Comparison of ENCODE assay signal across 8 mouse cellular contexts in genomic region chr3:89183959-89184315, GRCm38 (mm10). TPM values are rescaled to one million over a fixed set of nuclear protein-coding genes. Genes with fewer than 3 reads are reported as not detected.
DNase-seq lines count a peak whose midpoint lies in the region; ATAC-seq and TF ChIP-seq lines count a peak whose summit lies in the region.

No protein-coding gene starts in this region.

- H3K4me2 ChIP-seq in heart, postnatal 0 days (ENCODE audit: low read depth, low read length) = peak overlapping the region; percentile 96
- H3K4me2 ChIP-seq in midbrain, embryonic 13.5 days (replicated peaks) = peak overlapping the region; percentile 98

- no peak for DNase-seq in left cerebral cortex, adult 2 months (ENCODE audit: extremely low spot score in 1 of 2, low spot score in 2 of 2)
- DNase-seq in left cerebral cortex, adult 9 months (ENCODE audit: low spot score in 2 of 2) = no peak
- DNase-seq in embryonic facial prominence, embryonic 10.5 days (ENCODE audit: low spot score) = no peak
- no peak for DNase-seq in heart, postnatal 0 days (ENCODE audit: low spot score)
- DNase-seq in Muller cell, postnatal 12 days (ENCODE audit: inconsistent ontology term) = no peak
- DNase-seq in adrenal gland, adult 8-10 months = no peak

- TF ChIP-seq CTCF in left cerebral cortex, adult 2 months (IDR thresholded peaks at IDR 0.05) = no peak
- TF ChIP-seq CTCF in heart, postnatal 0 days (IDR thresholded peaks at IDR 0.05; ENCODE audit: low read depth) = no peak

- H3K9me3 ChIP-seq in embryonic facial prominence, embryonic 10.5 days = no peaks in the 10 kb centered on the region
- no peaks in the 10 kb centered on the region for H3K9me3 ChIP-seq in heart, postnatal 0 days (replicated peaks; ENCODE audit: control insufficient read depth, low read length)
- no peaks in the 10 kb centered on the region for H3K9me3 ChIP-seq in midbrain, embryonic 13.5 days

- peaks cover 58% of the 10 kb centered on the region for H3K4me1 ChIP-seq in embryonic facial prominence, embryonic 10.5 days
- H3K4me1 ChIP-seq in heart, postnatal 0 days (ENCODE audit: control insufficient read depth, insufficient read depth) = peaks cover 8% of the 10 kb centered on the region; the same call in 1 of the 2 replicates
- H3K4me1 ChIP-seq in midbrain, embryonic 13.5 days (replicated peaks) = peaks cover 39% of the 10 kb centered on the region

- peaks cover 21% of the 10 kb centered on the region for H3K27me3 ChIP-seq in embryonic facial prominence, embryonic 10.5 days (replicated peaks; ENCODE audit: low read depth, poor library complexity, severe bottlenecking)
- H3K27me3 ChIP-seq in heart, postnatal 0 days (ENCODE audit: control insufficient read depth, insufficient read depth, low read length) = no peaks in the 10 kb centered on the region
- H3K27me3 ChIP-seq in midbrain, embryonic 13.5 days = peaks cover 5% of the 10 kb centered on the region; the same call in 1 of the 2 replicates

- H3K4me3 ChIP-seq in left cerebral cortex, adult 2 months = peak overlapping the region; percentile 92
- H3K4me3 ChIP-seq in embryonic facial prominence, embryonic 10.5 days = peak overlapping the region; percentile 77
- H3K4me3 ChIP-seq in heart, postnatal 0 days (ENCODE audit: low read depth, low read length) = peak overlapping the region; percentile 56
- peak overlapping the region; percentile 68 for H3K4me3 ChIP-seq in midbrain, embryonic 13.5 days (replicated peaks)

- peak overlapping the region; percentile 59 for H3K9ac ChIP-seq in heart, postnatal 0 days (replicated peaks; ENCODE audit: low read depth, low read length)
- peak overlapping the region; percentile 92 for H3K9ac ChIP-seq in midbrain, embryonic 13.5 days (replicated peaks)

- WGBS in embryonic facial prominence, embryonic 10.5 days = 77% methylated on average over 6 of the region's 6 CpGs
- whole genome bisulfite sequencing in heart, postnatal 0 days = 81% methylated on average over 6 of the region's 6 CpGs
- 86% methylated on average over 6 of the region's 6 CpGs for WGBS in midbrain, embryonic 13.5 days

- peaks cover 61% of the 10 kb centered on the region for H3K36me3 ChIP-seq in embryonic facial prominence, embryonic 10.5 days (replicated peaks)
- peaks cover 32% of the 10 kb centered on the region for H3K36me3 ChIP-seq in heart, postnatal 0 days (replicated peaks; ENCODE audit: control insufficient read depth, insufficient read depth, low read length)
- H3K36me3 ChIP-seq in midbrain, embryonic 13.5 days = peaks cover 59% of the 10 kb centered on the region

- intact Hi-C loops in left cerebral cortex, adult 2 months (cut with DNase I) = no loop called here

- TF ChIP-seq EP300 in heart, postnatal 0 days (IDR thresholded peaks at IDR 0.05; ENCODE audit: low read depth) = no peak

- H3K27ac ChIP-seq in left cerebral cortex, adult 2 months = peak overlapping the region; percentile 98
- H3K27ac ChIP-seq in embryonic facial prominence, embryonic 10.5 days (replicated peaks) = peak overlapping the region; percentile 93
- H3K27ac ChIP-seq in heart, postnatal 0 days (ENCODE audit: low read depth) = no peak overlapping the region
- no peak overlapping the region for H3K27ac ChIP-seq in midbrain, embryonic 13.5 days

- ATAC-seq in heart, postnatal 0 days (ENCODE audit: insufficient read depth, low read depth) = no peak
- no peak for ATAC-seq in midbrain, embryonic 13.5 days
- no peak for ATAC-seq in frontal cortex, adult (ENCODE audit: low TSS enrichment)

RNA-seq across cellular contexts. Expression of gene Fam189b, which starts 1.0 kb away (rescaled TPM):
- total RNA-seq in left cerebral cortex, adult 2 months (2021) = 10 to 100 TPM; 56.9 to 60.4 TPM
- polyA plus RNA-seq in embryonic facial prominence, embryonic 10.5 days (2016; fragmentation: Nextera tagmentation; extraction: Ambion mirVana) = 29.0 and 30.8 TPM in 2 replicates
- 2.1 and 2.2 TPM in 2 replicates for total RNA-seq in heart, postnatal 0 days (2014; rRNA removed; ENCODE audit: low replicate concordance)
- 5.6 and 5.7 TPM in 2 replicates for polyA plus RNA-seq in heart, postnatal 0 days (2015; fragmentation: Nextera tagmentation; extraction: Ambion mirVana)
- polyA plus RNA-seq in midbrain, embryonic 13.5 days (2015; fragmentation: Nextera tagmentation; extraction: Ambion mirVana) = 27.5 and 31.3 TPM in 2 replicates
- 10 to 100 TPM; 16.7 to 32.5 (median 23.3) TPM for total RNA-seq in adrenal gland, adult 8-10 months (2022)

RNA-seq across cellular contexts. Expression of gene Scamp3, which starts 6.7 kb away (rescaled TPM):
- total RNA-seq in left cerebral cortex, adult 2 months (2021) = 10 to 100 TPM; 64.0 to 64.7 TPM
- polyA plus RNA-seq in embryonic facial prominence, embryonic 10.5 days (2016; fragmentation: Nextera tagmentation; extraction: Ambion mirVana) = 108 and 117 TPM in 2 replicates
- total RNA-seq in heart, postnatal 0 days (2014; rRNA removed; ENCODE audit: low replicate concordance) = 54.4 and 60.7 TPM in 2 replicates
- 65.9 and 70.3 TPM in 2 replicates for polyA plus RNA-seq in heart, postnatal 0 days (2015; fragmentation: Nextera tagmentation; extraction: Ambion mirVana)
- 110 and 116 TPM in 2 replicates for polyA plus RNA-seq in midbrain, embryonic 13.5 days (2015; fragmentation: Nextera tagmentation; extraction: Ambion mirVana)
- 100 to 1,000 TPM in 1 of 4 experiments, 10 to 100 TPM in 3; 90.1 to 110 (median 94.1) TPM for total RNA-seq in adrenal gland, adult 8-10 months (2022)

RNA-seq across cellular contexts. Expression of gene Gba, which starts 18.8 kb away (rescaled TPM):
- 10 to 100 TPM; 64.9 to 66.8 TPM for total RNA-seq in left cerebral cortex, adult 2 months (2021)
- polyA plus RNA-seq in embryonic facial prominence, embryonic 10.5 days (2016; fragmentation: Nextera tagmentation; extraction: Ambion mirVana) = 33.8 and 33.9 TPM in 2 replicates
- 36.2 and 36.4 TPM in 2 replicates for total RNA-seq in heart, postnatal 0 days (2014; rRNA removed; ENCODE audit: low replicate concordance)
- 20.1 and 20.8 TPM in 2 replicates for polyA plus RNA-seq in heart, postnatal 0 days (2015; fragmentation: Nextera tagmentation; extraction: Ambion mirVana)
- polyA plus RNA-seq in midbrain, embryonic 13.5 days (2015; fragmentation: Nextera tagmentation; extraction: Ambion mirVana) = 43.5 and 46.7 TPM in 2 replicates
- 10 to 100 TPM; 65.6 to 84.3 (median 70.5) TPM for total RNA-seq in adrenal gland, adult 8-10 months (2022)

RNA-seq across cellular contexts. Expression of gene Clk2, which starts 19.3 kb away (rescaled TPM):
- total RNA-seq in left cerebral cortex, adult 2 months (2021) = 10 to 100 TPM; 45.6 to 46.3 TPM
- polyA plus RNA-seq in embryonic facial prominence, embryonic 10.5 days (2016; fragmentation: Nextera tagmentation; extraction: Ambion mirVana) = 33.6 and 36.2 TPM in 2 replicates
- total RNA-seq in heart, postnatal 0 days (2014; rRNA removed; ENCODE audit: low replicate concordance) = 22.7 and 24.7 TPM in 2 replicates
- polyA plus RNA-seq in heart, postnatal 0 days (2015; fragmentation: Nextera tagmentation; extraction: Ambion mirVana) = 8.2 and 8.5 TPM in 2 replicates
- polyA plus RNA-seq in midbrain, embryonic 13.5 days (2015; fragmentation: Nextera tagmentation; extraction: Ambion mirVana) = 24.9 and 32.9 TPM in 2 replicates
- total RNA-seq in adrenal gland, adult 8-10 months (2022) = 10 to 100 TPM; 55.2 to 85.7 (median 71.2) TPM

RNA-seq across cellular contexts. Expression of gene Hcn3, which starts 23.9 kb away (rescaled TPM):
- total RNA-seq in left cerebral cortex, adult 2 months (2021) = 10 to 100 TPM; 14.9 to 20.9 TPM
- 3.5 and 3.6 TPM in 2 replicates for polyA plus RNA-seq in embryonic facial prominence, embryonic 10.5 days (2016; fragmentation: Nextera tagmentation; extraction: Ambion mirVana)
- 1.1 TPM in 1 of 2 replicates, not detected in the other for total RNA-seq in heart, postnatal 0 days (2014; rRNA removed; ENCODE audit: low replicate concordance)
- polyA plus RNA-seq in heart, postnatal 0 days (2015; fragmentation: Nextera tagmentation; extraction: Ambion mirVana) = 0.15 and 0.32 TPM in 2 replicates
- polyA plus RNA-seq in midbrain, embryonic 13.5 days (2015; fragmentation: Nextera tagmentation; extraction: Ambion mirVana) = 28.9 and 32.3 TPM in 2 replicates
- total RNA-seq in adrenal gland, adult 8-10 months (2022) = 10 to 100 TPM in 2 of 4 experiments, 1 to 10 TPM in 2; 6.8 to 22.2 (median 10.1) TPM

Comparison
In these comparisons a context has a peak if more than half of its experiments do, and no peak if none do; other contexts are left out.
1. H3K27ac ChIP-seq: peak in left cerebral cortex, adult 2 months (single experiment) and embryonic facial prominence, embryonic 10.5 days (single experiment); none in heart, postnatal 0 days (single experiment) and midbrain, embryonic 13.5 days (single experiment).
2. Peak in every context shown above with its lines, with median percentiles within 50 percentile points of each other: H3K4me3 ChIP-seq.